Mouse (Mus musculus) MEL (cell line): ENCODE data around the gene Fblim1. TPM values are rescaled to one million over a fixed set of nuclear protein-coding genes. Genes with fewer than 3 reads are reported as not detected.

ENCODE experiments used
- DNase-seq: peaks from one replicate; pipeline ENCODE4 v3.0.0; 2011; ENCODE audit warnings: low read depth, low spot score
- H3K27ac ChIP-seq: 2 replicates; pipeline ENCODE4 v1.5.1; 2012; ENCODE audit warnings: low read depth, mild to moderate bottlenecking, control low read depth, low read length, moderate library complexity; ENCODE audit not compliant: control insufficient read depth
- H3K27me3 ChIP-seq, 2 experiments: fragments of 150-350 bp in 1 of 2; sonication (generic) in 1 of 2; 2 replicates each; pipeline ENCODE4 v1.6.1; 2012; ENCODE audit warnings: low read length in 2 of 2, mild to moderate bottlenecking in 2 of 2, improper control_type of control experiment in 1 of 2, moderate library complexity in 1 of 2; ENCODE audit not compliant: insufficient read depth in 2 of 2, control insufficient read depth in 1 of 2
- H3K36me3 ChIP-seq, 2 experiments: 2 replicates each; pipeline ENCODE4 v1.6.1; 2012 to 2014; ENCODE audit warnings: low read length in 2 of 2, improper control_type of control experiment in 1 of 2, inconsistent platforms in 1 of 2, mild to moderate bottlenecking in 1 of 2; ENCODE audit not compliant: insufficient read depth in 2 of 2, control insufficient read depth in 1 of 2
- H3K4me1 ChIP-seq, 2 experiments: fragments of 150-350 bp in 1 of 2; sonication (generic) in 1 of 2; 2 replicates each; pipeline ENCODE4 v1.6.1; 2012; ENCODE audit warnings: low read length in 2 of 2, improper control_type of control experiment in 1 of 2, mild to moderate bottlenecking in 1 of 2; ENCODE audit not compliant: insufficient read depth in 2 of 2, control insufficient read depth in 1 of 2
- H3K4me3 ChIP-seq, 2 experiments: fragments of 150-350 bp in 1 of 2; sonication (generic) in 1 of 2; 2 replicates each; pipeline ENCODE4 v1.5.1; 2012; ENCODE audit warnings: low read depth in 2 of 2, low read length in 2 of 2, mild to moderate bottlenecking in 2 of 2, moderate library complexity in 2 of 2, control low read depth in 1 of 2, improper control_type of control experiment in 1 of 2; ENCODE audit not compliant: control insufficient read depth in 1 of 2, insufficient read depth in 1 of 2
- H3K79me2 ChIP-seq: 2 replicates; pipeline ENCODE4 v1.6.1; 2012; ENCODE audit warnings: mild to moderate bottlenecking, low read length, moderate library complexity; ENCODE audit not compliant: control insufficient read depth, poor library complexity, insufficient read depth
- H3K9ac ChIP-seq: 2 replicates; pipeline ENCODE4 v1.6.1; 2012; ENCODE audit warnings: low read depth, mild to moderate bottlenecking, control low read depth, low read length, moderate library complexity; ENCODE audit not compliant: control insufficient read depth, poor library complexity, severe bottlenecking
- H3K9me3 ChIP-seq: fragments of 150-350 bp; sonication (generic); replicated peaks from 2 replicates; pipeline ENCODE4 v1.6.1; 2012; ENCODE audit warnings: mild to moderate bottlenecking, low read length, improper control_type of control experiment, moderate library complexity; ENCODE audit not compliant: insufficient read depth
- BHLHE40 ChIP-seq: IDR thresholded peaks from 2 replicates; pipeline ENCODE4 v1.6.1; 2012; ENCODE audit warnings: low read depth, mild to moderate bottlenecking, inconsistent platforms, low read length, improper control_type of control experiment, borderline replicate concordance
- CHD1 ChIP-seq: IDR thresholded peaks from 2 replicates; pipeline ENCODE4 v1.6.1; 2012; ENCODE audit warnings: low read depth, mild to moderate bottlenecking, inconsistent platforms, low read length, improper control_type of control experiment
- E2F4 ChIP-seq: IDR thresholded peaks from 2 replicates; pipeline ENCODE4 v1.6.1; 2011; ENCODE audit warnings: low read depth, low read length, improper control_type of control experiment, borderline replicate concordance
- ELF1 ChIP-seq: IDR thresholded peaks from 2 replicates; pipeline ENCODE4 v1.6.1; 2014; ENCODE audit warnings: low read depth, mild to moderate bottlenecking, inconsistent platforms, low read length, improper control_type of control experiment, moderate library complexity
- EP300 ChIP-seq, 2 experiments: IDR thresholded peaks; 2 replicates each; pipeline ENCODE4 v1.6.1; 2011; ENCODE audit warnings: improper control_type of control experiment in 2 of 2, low read length in 2 of 2, low read depth in 1 of 2, mild to moderate bottlenecking in 1 of 2
- GABPA ChIP-seq: IDR thresholded peaks from 2 replicates; pipeline ENCODE4 v1.6.1; 2012; ENCODE audit warnings: low read depth, mild to moderate bottlenecking, inconsistent platforms, low read length, improper control_type of control experiment, moderate library complexity
- GATA1 ChIP-seq: IDR thresholded peaks from 2 replicates; pipeline ENCODE4 v1.6.1; 2011; ENCODE audit warnings: low read depth, low read length, improper control_type of control experiment
- HCFC1 ChIP-seq: IDR thresholded peaks from 2 replicates; pipeline ENCODE4 v1.6.1; 2012; ENCODE audit warnings: low read depth, mild to moderate bottlenecking, inconsistent platforms, low read length, improper control_type of control experiment, moderate library complexity
- JUND ChIP-seq: IDR thresholded peaks from 2 replicates; pipeline ENCODE4 v1.6.1; 2011; ENCODE audit warnings: low read depth, mild to moderate bottlenecking, improper control_type of control experiment, low read length
- KAT2A ChIP-seq: conservative IDR thresholded peaks from 2 replicates; pipeline ENCODE4 v1.6.1; 2012; ENCODE audit warnings: low read depth, low read length, improper control_type of control experiment, inconsistent platforms
- MAFK ChIP-seq: IDR thresholded peaks from 2 replicates; pipeline ENCODE4 v1.6.1; 2011; ENCODE audit warnings: low read depth, mild to moderate bottlenecking, low read length, improper control_type of control experiment, borderline replicate concordance
- NELFE ChIP-seq: IDR thresholded peaks from 2 replicates; pipeline ENCODE4 v1.6.1; 2011; ENCODE audit warnings: low read depth, low read length, improper control_type of control experiment
- NRF1 ChIP-seq: IDR thresholded peaks from 2 replicates; pipeline ENCODE4 v1.6.1; 2014; ENCODE audit warnings: low read depth, mild to moderate bottlenecking, inconsistent platforms, low read length, improper control_type of control experiment, moderate library complexity; ENCODE audit not compliant: poor library complexity, insufficient read depth, severe bottlenecking
- POLR2A ChIP-seq, 2 experiments: IDR thresholded peaks; 2 replicates each; pipeline ENCODE4 v1.6.1; 2011 to 2012; ENCODE audit warnings: low read length in 2 of 2, mild to moderate bottlenecking in 2 of 2, control low read depth in 1 of 2, improper control_type of control experiment in 1 of 2, low read depth in 1 of 2, moderate library complexity in 1 of 2; ENCODE audit not compliant: control insufficient read depth in 1 of 2, insufficient read depth in 1 of 2, poor library complexity in 1 of 2
- POLR2AphosphoS5 ChIP-seq: IDR thresholded peaks from 2 replicates; pipeline ENCODE4 v1.6.1; 2012; ENCODE audit warnings: low read depth, borderline replicate concordance, mild to moderate bottlenecking, inconsistent platforms, low read length, moderate library complexity, mixed read lengths
- RAD21 ChIP-seq: IDR thresholded peaks from 2 replicates; pipeline ENCODE4 v1.6.1; 2011; ENCODE audit warnings: mild to moderate bottlenecking, low read depth, low read length, improper control_type of control experiment
- RCOR1 ChIP-seq: IDR thresholded peaks from 2 replicates; pipeline ENCODE4 v1.6.1; 2012; ENCODE audit warnings: low read depth, mild to moderate bottlenecking, inconsistent platforms, low read length, improper control_type of control experiment
- TCF12 ChIP-seq: IDR thresholded peaks from 2 replicates; pipeline ENCODE4 v1.6.1; 2014; ENCODE audit warnings: low read depth, mild to moderate bottlenecking, inconsistent platforms, low read length, improper control_type of control experiment, moderate library complexity
- USF1 ChIP-seq: IDR thresholded peaks from 2 replicates; pipeline ENCODE4 v1.6.1; 2014; ENCODE audit warnings: low read depth, mild to moderate bottlenecking, inconsistent platforms, low read length, improper control_type of control experiment, moderate library complexity
- ZC3H11A ChIP-seq: IDR thresholded peaks from 2 replicates; pipeline ENCODE4 v1.6.1; 2012; ENCODE audit warnings: low read depth, mild to moderate bottlenecking, inconsistent platforms, low read length, improper control_type of control experiment
- ZKSCAN1 ChIP-seq: IDR thresholded peaks from 2 replicates; pipeline ENCODE4 v1.6.1; 2012; ENCODE audit warnings: low read depth, mild to moderate bottlenecking, inconsistent platforms, low read length, improper control_type of control experiment, moderate library complexity
- ZMIZ1 ChIP-seq: IDR thresholded peaks from 2 replicates; pipeline ENCODE4 v1.6.1; 2012; ENCODE audit warnings: low read depth, mild to moderate bottlenecking, inconsistent platforms, low read length, improper control_type of control experiment, moderate library complexity
- ZNF384 ChIP-seq: IDR thresholded peaks from 2 replicates; pipeline ENCODE4 v1.6.1; 2012; ENCODE audit warnings: low read depth, mild to moderate bottlenecking, inconsistent platforms, low read length, improper control_type of control experiment
- polyA plus RNA-seq, 2 experiments: library from polyadenylated mRNA; stranded (reverse) in 1 of 2; unstranded in 1 of 2; fragments of >175 nt in 1 of 2; fragments of >200 nt in 1 of 2; gene quantifications; 2 replicates each; pipeline versions ENCODE4 v1.2.1 to v1.2.4; 2012; ENCODE audit warnings: low replicate concordance in 2 of 2, low read depth in 1 of 2; ENCODE audit not compliant: insufficient read length in 2 of 2, insufficient read depth in 1 of 2, missing spikeins in 1 of 2
- total RNA-seq: library from RNA; depleted of rRNA; stranded (reverse); fragments of 300-350 nt; gene quantifications from 2 replicates; pipeline ENCODE4 v1.2.3, GENCODE M21; 2012

Fblim1 gene
- total and polyA plus RNA-seq, 3 experiments, result not detected

DNA sequence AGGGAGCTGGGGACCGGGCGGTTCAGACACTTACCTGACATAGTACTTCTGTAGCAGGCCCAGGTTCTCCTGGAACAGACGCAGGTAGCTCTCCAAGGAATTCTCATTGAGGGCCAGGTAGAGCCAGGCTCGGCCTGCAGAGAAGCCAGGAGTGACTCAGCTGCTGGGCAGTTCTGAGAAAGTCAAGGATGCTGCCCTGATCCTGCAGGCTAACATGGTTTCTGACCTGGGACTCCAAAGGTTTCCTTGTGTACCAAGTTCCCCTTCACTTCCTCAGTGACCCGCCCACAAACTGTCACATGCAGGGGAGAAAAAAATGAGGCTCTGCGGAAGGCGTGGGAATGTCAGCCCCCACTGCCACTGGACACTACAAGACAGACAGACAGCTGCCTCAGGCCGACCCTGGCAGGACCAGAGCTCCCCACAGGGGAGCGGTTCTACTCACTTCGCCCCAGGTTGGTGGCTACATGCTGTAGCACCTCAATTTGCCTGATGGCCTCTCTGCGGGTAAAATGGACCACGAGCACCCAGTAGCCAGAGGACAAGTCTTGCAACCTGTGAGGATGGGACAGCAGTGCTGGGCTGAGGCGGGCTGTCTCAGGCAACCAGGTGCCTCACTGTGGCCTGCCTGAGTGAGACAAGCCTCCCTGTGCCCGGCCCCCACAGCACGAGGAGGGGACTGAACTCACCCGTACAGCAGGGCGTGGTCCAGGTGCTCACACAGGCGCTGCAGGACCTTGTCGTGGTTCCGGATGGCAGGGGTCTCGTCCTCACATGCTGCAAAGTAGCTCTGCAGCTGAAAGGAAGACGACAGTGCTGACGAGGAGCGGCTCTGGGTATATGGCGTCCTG is 36.3 kb upstream of the Fblim1 start:
- no peak overlapping the region for H3K9ac ChIP-seq
- H3K9me3 ChIP-seq, result no peaks in the 10 kb centered on the region
- H3K79me2 ChIP-seq, result no peaks in the 10 kb centered on the region
- H3K27ac ChIP-seq, result no peak overlapping the region
- no peak overlapping the region for H3K4me3 ChIP-seq
- H3K36me3 ChIP-seq, result no peaks in the 10 kb centered on the region; a peak in 1 of 4 replicates
- DNase-seq, result no peak
- H3K4me1 ChIP-seq, result no peaks in the 10 kb centered on the region
- TF ChIP-seq JUND, result no peak
- TF ChIP-seq ZNF384, result no peak
- TF ChIP-seq ZKSCAN1, result no peak
- no peak for TF ChIP-seq ELF1
- TF ChIP-seq GABPA, result no peak
- TF ChIP-seq ZMIZ1, result no peak
- no peaks in the 10 kb centered on the region for H3K27me3 ChIP-seq

DNA sequence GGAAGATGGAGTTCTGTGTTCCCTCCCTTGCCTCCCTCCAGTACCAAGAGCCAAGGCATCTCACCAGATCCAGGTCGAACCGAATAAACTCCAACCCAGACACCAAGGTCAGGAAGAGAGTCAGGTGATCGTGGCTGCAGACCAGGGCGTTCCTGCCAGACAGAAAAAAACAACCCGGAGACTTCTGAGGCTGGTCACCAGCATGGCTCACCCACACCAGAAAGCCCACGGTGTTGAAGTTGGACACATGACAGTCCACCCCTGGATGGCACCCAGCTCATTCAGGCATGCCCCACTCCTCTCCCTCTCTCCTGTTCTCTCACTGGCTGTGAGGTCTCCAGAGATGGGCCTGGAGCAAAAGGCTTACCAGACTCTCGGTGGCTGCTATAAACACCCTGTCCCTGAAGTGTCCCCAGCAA is 35.5 kb upstream of the Fblim1 start:
- Histone ChIP-seq H3K9me3 (no peaks in the 10 kb centered on the region), H3K27ac (no peak overlapping the region), H3K36me3 (no peaks in the 10 kb centered on the region; a peak in 1 of 4 replicates), H3K9ac (no peak overlapping the region), H3K27me3 (no peaks in the 10 kb centered on the region)
- DNase-seq, result no peak
- no peak for TF ChIP-seq EP300 (IDR thresholded peaks at IDR 0.05; ENCODE audit: low read depth in 1 of 2, low read length in 2 of 2)
- no peak for TF ChIP-seq RAD21
- no peak for TF ChIP-seq TCF12
- no peak for TF ChIP-seq ZC3H11A
- no peak for TF ChIP-seq CHD1
- TF ChIP-seq, all 39 proteins: peak for 0
- H3K4me3 ChIP-seq, result no peak overlapping the region
- H3K4me1 ChIP-seq, result no peaks in the 10 kb centered on the region
- H3K79me2 ChIP-seq, result no peaks in the 10 kb centered on the region

DNA sequence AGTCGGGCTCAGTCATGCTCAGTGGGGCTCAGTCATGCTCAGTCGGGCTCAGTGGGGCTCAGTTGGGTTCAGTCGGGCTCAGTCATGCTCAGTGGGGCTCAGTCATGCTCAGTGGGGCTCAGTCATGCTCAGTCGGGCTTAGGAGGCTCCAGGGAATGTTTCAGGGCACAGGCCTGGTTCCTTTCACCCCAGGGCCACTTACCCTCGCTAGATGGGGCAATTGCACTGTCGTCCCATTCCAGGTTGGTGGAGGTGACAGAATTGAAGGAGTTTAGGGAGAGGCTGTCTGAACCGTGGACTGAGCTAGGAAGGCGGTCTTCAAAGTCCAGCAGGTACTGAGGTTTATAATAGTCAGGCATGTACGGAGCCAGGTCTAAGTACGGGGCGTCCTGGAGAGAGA is 33.6 kb upstream of the Fblim1 start:
- H3K36me3 ChIP-seq, result no peaks in the 10 kb centered on the region; a peak in 1 of 4 replicates
- no peak overlapping the region for H3K27ac ChIP-seq
- H3K9me3 ChIP-seq, result no peaks in the 10 kb centered on the region
- TF ChIP-seq BHLHE40, result no peak
- no peak for TF ChIP-seq E2F4
- TF ChIP-seq HCFC1, result no peak
- TF ChIP-seq ZC3H11A, result no peak
- no peak for TF ChIP-seq GATA1
- TF ChIP-seq ZKSCAN1, result no peak
- no peak for TF ChIP-seq USF1
- no peak for TF ChIP-seq GABPA
- no peak for TF ChIP-seq EP300 (IDR thresholded peaks at IDR 0.05; ENCODE audit: low read depth in 1 of 2, low read length in 2 of 2)
- no peak for TF ChIP-seq KAT2A
- no peak for TF ChIP-seq NRF1
- no peak for TF ChIP-seq NELFE
- TF ChIP-seq RAD21, result no peak
- no peak for TF ChIP-seq JUND
- no peak for TF ChIP-seq MAFK
- TF ChIP-seq RCOR1, result no peak
- no peak for TF ChIP-seq POLR2A (IDR thresholded peaks at IDR 0.05; ENCODE audit: control insufficient read depth in 1 of 2, insufficient read depth in 1 of 2, low read depth in 1 of 2, low read length in 2 of 2, poor library complexity in 1 of 2)
- no peak for TF ChIP-seq POLR2AphosphoS5
- no peak overlapping the region for H3K9ac ChIP-seq
- no peaks in the 10 kb centered on the region for H3K27me3 ChIP-seq
- no peak overlapping the region for H3K4me3 ChIP-seq
- no peaks in the 10 kb centered on the region for H3K79me2 ChIP-seq
- no peaks in the 10 kb centered on the region for H3K4me1 ChIP-seq
- DNase-seq, result no peak
